Mouse (Mus musculus) ES-E14 (cell line): ENCODE measurements around the gene Samm50.

Experiments used
- CHD2 ChIP-seq: IDR thresholded peaks from 2 replicates; pipeline ENCODE4 v1.6.1; 2014; ENCODE audit warnings: mild to moderate bottlenecking, low read depth, low read length, inconsistent platforms
- HCFC1 ChIP-seq: IDR thresholded peaks from 2 replicates; pipeline ENCODE4 v1.6.1; 2012; ENCODE audit warnings: low read length, inconsistent platforms, borderline replicate concordance; ENCODE audit not compliant: insufficient read depth
- ZC3H11A ChIP-seq: IDR thresholded peaks from 2 replicates; pipeline ENCODE4 v1.6.1; 2012; ENCODE audit warnings: low read depth, mild to moderate bottlenecking, inconsistent platforms, low read length, borderline replicate concordance

DNA sequence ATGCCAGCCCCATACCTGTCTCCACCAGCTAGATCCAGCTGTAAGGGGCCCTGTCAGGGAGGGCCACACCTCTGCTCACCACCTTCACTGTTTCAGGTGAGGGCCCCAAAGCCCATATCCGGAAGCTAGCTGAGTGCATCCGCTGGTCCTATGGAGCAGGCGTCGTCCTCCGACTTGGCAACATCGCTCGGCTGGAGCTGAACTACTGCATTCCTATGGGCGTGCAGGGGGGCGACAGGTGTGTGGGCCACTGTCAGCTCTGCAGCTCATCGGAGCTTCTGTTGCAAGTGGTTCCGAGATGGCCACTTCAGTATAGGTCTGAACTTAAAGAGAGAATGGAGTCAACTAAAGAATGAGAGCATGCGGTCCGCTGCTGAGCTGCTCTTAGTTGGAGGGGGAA lies 18.9 kb downstream of the Samm50 start:
- TF ChIP-seq HCFC1 (no peak), ZC3H11A (no peak), CHD2 (no peak)
